Mouse (Mus musculus) CH12.LX (cell line): ENCODE results near the gene Sod2. TPM values are rescaled to one million over a fixed set of nuclear protein-coding genes. Genes with fewer than 3 reads are reported as not detected.
"Not testable (repeated sequence)": the region's sequence is repeated elsewhere in the genome, so short reads cannot be mapped to it uniquely, and the experiment has no call there.

Source experiments
- DNase-seq: peaks from one replicate; pipeline ENCODE4 v3.0.0-alpha.2; 2013; ENCODE audit errors: extremely low read depth
- H3K27ac ChIP-seq: 2 replicates; pipeline ENCODE4 v1.5.1; 2012; ENCODE audit warnings: low read depth, mild to moderate bottlenecking, control low read depth, moderate library complexity; ENCODE audit not compliant: insufficient read depth
- H3K27me3 ChIP-seq: replicated peaks from 2 replicates; pipeline ENCODE3; 2012; ENCODE audit warnings: inconsistent platforms
- H3K36me3 ChIP-seq, 2 experiments: replicated peaks in 1 of 2; 2 replicates each; pipeline versions ENCODE3 to v1.6.1; 2012; ENCODE audit warnings: inconsistent platforms in 1 of 2, low read length in 1 of 2, mild to moderate bottlenecking in 1 of 2, mixed read lengths in 1 of 2, moderate library complexity in 1 of 2; ENCODE audit not compliant: control insufficient read depth in 1 of 2, insufficient read depth in 1 of 2
- H3K4me1 ChIP-seq, 2 experiments: 2 replicates each; pipeline ENCODE4 v1.6.1; 2012; ENCODE audit warnings: inconsistent platforms in 1 of 2, moderate library complexity in 1 of 2; ENCODE audit not compliant: insufficient read depth in 2 of 2, control insufficient read depth in 1 of 2
- H3K4me2 ChIP-seq: 2 replicates; pipeline ENCODE4 v1.6.1; 2012; ENCODE audit warnings: low read depth, mild to moderate bottlenecking, control low read depth; ENCODE audit not compliant: poor library complexity, insufficient read depth, severe bottlenecking
- H3K4me3 ChIP-seq, 3 experiments: fragments of 150-350 bp in 1 of 3; sonication (generic) in 1 of 3; replicated peaks in 1 of 3; 2 replicates each; pipeline versions ENCODE3 to v1.5.1; 2011 to 2012; ENCODE audit warnings: low read depth in 2 of 3, low read length in 2 of 3, mild to moderate bottlenecking in 2 of 3, moderate library complexity in 2 of 3, control low read depth in 1 of 3, improper control_type of control experiment in 1 of 3, inconsistent platforms in 1 of 3, mixed read lengths in 1 of 3; ENCODE audit not compliant: poor library complexity in 1 of 3
- H3K79me2 ChIP-seq: replicated peaks from 2 replicates; pipeline ENCODE4 v1.6.1; 2012; ENCODE audit warnings: mild to moderate bottlenecking, moderate library complexity; ENCODE audit not compliant: control insufficient read depth, poor library complexity, insufficient read depth, severe bottlenecking; ENCODE audit errors: extremely low read depth
- H3K9ac ChIP-seq: 2 replicates; pipeline ENCODE4 v1.6.1; 2012; ENCODE audit warnings: low read depth, mild to moderate bottlenecking, control low read depth, moderate library complexity; ENCODE audit not compliant: insufficient read depth
- H3K9me3 ChIP-seq: replicated peaks from 2 replicates; pipeline ENCODE3; 2012; ENCODE audit warnings: low read length, inconsistent platforms, mixed read lengths
- CHD1 ChIP-seq: IDR thresholded peaks from 2 replicates; pipeline ENCODE4 v1.6.1; 2012; ENCODE audit warnings: low read depth, low read length, improper control_type of control experiment, inconsistent platforms
- CTCF ChIP-seq, 2 experiments: IDR thresholded peaks in 1 of 2; conservative IDR thresholded peaks in 1 of 2; 2 replicates each; pipeline ENCODE4 v1.5.1; 2011 to 2012; ENCODE audit warnings: low read depth in 2 of 2, low read length in 2 of 2, improper control_type of control experiment in 1 of 2, inconsistent platforms in 1 of 2, mild to moderate bottlenecking in 1 of 2, moderate library complexity in 1 of 2
- ELF1 ChIP-seq: IDR thresholded peaks from 2 replicates; pipeline ENCODE4 v1.6.1; 2014; ENCODE audit warnings: low read depth, mild to moderate bottlenecking, inconsistent platforms, low read length, improper control_type of control experiment
- EP300 ChIP-seq: IDR thresholded peaks from 2 replicates; pipeline ENCODE4 v1.6.1; 2011; ENCODE audit warnings: low read length, improper control_type of control experiment
- ETS1 ChIP-seq: conservative IDR thresholded peaks from 2 replicates; pipeline ENCODE4 v1.6.1; 2012; ENCODE audit warnings: low read depth, mild to moderate bottlenecking, inconsistent platforms, low read length, improper control_type of control experiment, moderate library complexity
- GABPA ChIP-seq: IDR thresholded peaks from 2 replicates; pipeline ENCODE4 v1.6.1; 2012; ENCODE audit warnings: low read depth, low read length, improper control_type of control experiment, inconsistent platforms; ENCODE audit not compliant: insufficient replicate concordance
- JUND ChIP-seq: conservative IDR thresholded peaks from 2 replicates; pipeline ENCODE4 v1.6.1; 2011; ENCODE audit warnings: low read depth, low read length, improper control_type of control experiment
- KAT2A ChIP-seq: IDR thresholded peaks from 2 replicates; pipeline ENCODE4 v1.6.1; 2012; ENCODE audit warnings: low read length, improper control_type of control experiment, inconsistent platforms; ENCODE audit not compliant: insufficient replicate concordance
- MEF2A ChIP-seq: IDR thresholded peaks from 2 replicates; pipeline ENCODE4 v1.6.1; 2014; ENCODE audit warnings: low read depth, mild to moderate bottlenecking, inconsistent platforms, low read length, improper control_type of control experiment, borderline replicate concordance
- MXI1 ChIP-seq: IDR thresholded peaks from 2 replicates; pipeline ENCODE4 v1.6.1; 2011; ENCODE audit warnings: mild to moderate bottlenecking, low read depth, low read length, improper control_type of control experiment
- NELFE ChIP-seq: IDR thresholded peaks from 2 replicates; pipeline ENCODE4 v1.6.1; 2011; ENCODE audit warnings: low read depth, low read length, improper control_type of control experiment
- NRF1 ChIP-seq: IDR thresholded peaks from 2 replicates; pipeline ENCODE4 v1.6.1; 2014; ENCODE audit warnings: low read depth, mild to moderate bottlenecking, inconsistent platforms, low read length, improper control_type of control experiment, moderate library complexity
- POLR2AphosphoS2 ChIP-seq: IDR thresholded peaks from 2 replicates; pipeline ENCODE4 v1.6.1; 2011; ENCODE audit warnings: low read depth, low read length, improper control_type of control experiment
- RAD21 ChIP-seq: IDR thresholded peaks from 2 replicates; pipeline ENCODE4 v1.6.1; 2011; ENCODE audit warnings: low read depth, mild to moderate bottlenecking, low read length, improper control_type of control experiment, moderate library complexity
- SIN3A ChIP-seq: IDR thresholded peaks from 2 replicates; pipeline ENCODE4 v1.6.1; 2012; ENCODE audit warnings: low read length, improper control_type of control experiment, inconsistent platforms
- SMC3 ChIP-seq: IDR thresholded peaks from 2 replicates; pipeline ENCODE4 v1.6.1; 2011; ENCODE audit warnings: low read depth, low read length, improper control_type of control experiment
- TBP ChIP-seq: conservative IDR thresholded peaks from 2 replicates; pipeline ENCODE4 v1.6.1; 2011; ENCODE audit warnings: low read depth, low read length, improper control_type of control experiment
- TCF12 ChIP-seq: IDR thresholded peaks from 2 replicates; pipeline ENCODE4 v1.6.1; 2014; ENCODE audit warnings: low read depth, mild to moderate bottlenecking, inconsistent platforms, low read length, improper control_type of control experiment
- ZC3H11A ChIP-seq: IDR thresholded peaks from 2 replicates; pipeline ENCODE4 v1.6.1; 2012; ENCODE audit warnings: low read depth, mild to moderate bottlenecking, inconsistent platforms, low read length, improper control_type of control experiment
- ZMIZ1 ChIP-seq: IDR thresholded peaks from 2 replicates; pipeline ENCODE4 v1.6.1; 2012; ENCODE audit warnings: low read depth, mild to moderate bottlenecking, inconsistent platforms, low read length, improper control_type of control experiment
- ZNF384 ChIP-seq: IDR thresholded peaks from 2 replicates; pipeline ENCODE4 v1.6.1; 2012; ENCODE audit warnings: low read depth, low read length, improper control_type of control experiment, inconsistent platforms
- dilution Hi-C: fragments of 300-500 bp; cut with MboI; formaldehyde crosslinking; loops from 2 replicates; pipeline ENCODE4 v1.14.3; 2020; ENCODE audit warnings: low sequenced_read_pairs; ENCODE audit not compliant: extremely low pct_unique_long_range_greater_than_20kb, extremely low pct_ligation_motif_present
- in situ Hi-C: fragments of 300-500 bp; cut with MboI; formaldehyde crosslinking; loops from 3 replicates; pipeline ENCODE4 v1.14.3; 2019; ENCODE audit warnings: low sequenced_read_pairs, low pct_ligation_motif_present, low pct_unique_long_range_greater_than_20kb, mixed read lengths
- polyA plus RNA-seq: library from polyadenylated mRNA; unstranded; fragments of >175 nt; gene quantifications from 2 replicates; pipeline ENCODE4 v1.2.1, GENCODE M21; 2012; ENCODE audit warnings: low read depth; ENCODE audit not compliant: insufficient read length
- total RNA-seq, 2 experiments: library from RNA; depleted of rRNA; stranded (reverse); fragments of 300-350 nt in 1 of 2; fragments of >200 nt in 1 of 2; gene quantifications; 2 replicates each; pipeline ENCODE4 v1.2.3; 2012 to 2014

Gene Sod2
- total and polyA plus RNA-seq, 3 experiments = 75.6 to 103 (median 89.2) TPM

- TF ChIP-seq TCF12 = no peak
- TF ChIP-seq CHD1 = no peak
- TF ChIP-seq NRF1 = no peak
- no peak for TF ChIP-seq POLR2AphosphoS2
Measured at GRCm38 (mm10) chr17:13009887-13010286, 3.2 kb downstream of the Sod2 start (continued).

DNA sequence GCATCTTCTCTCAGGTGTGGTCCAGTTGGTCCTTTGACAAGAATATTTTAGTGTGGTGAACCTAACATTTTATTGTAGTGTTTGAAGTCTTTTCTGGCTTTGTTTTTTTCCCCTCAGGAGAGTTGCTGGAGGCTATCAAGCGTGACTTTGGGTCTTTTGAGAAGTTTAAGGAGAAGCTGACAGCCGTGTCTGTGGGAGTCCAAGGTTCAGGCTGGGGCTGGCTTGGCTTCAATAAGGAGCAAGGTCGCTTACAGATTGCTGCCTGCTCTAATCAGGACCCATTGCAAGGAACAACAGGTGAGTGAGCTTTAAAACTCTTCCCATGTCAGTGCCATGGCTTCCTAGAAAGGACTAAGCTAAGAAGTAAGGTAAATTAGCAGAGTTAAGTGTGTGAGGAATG is 6.7 kb downstream of the Sod2 start:
- in situ Hi-C loops = no loop called here

DNA sequence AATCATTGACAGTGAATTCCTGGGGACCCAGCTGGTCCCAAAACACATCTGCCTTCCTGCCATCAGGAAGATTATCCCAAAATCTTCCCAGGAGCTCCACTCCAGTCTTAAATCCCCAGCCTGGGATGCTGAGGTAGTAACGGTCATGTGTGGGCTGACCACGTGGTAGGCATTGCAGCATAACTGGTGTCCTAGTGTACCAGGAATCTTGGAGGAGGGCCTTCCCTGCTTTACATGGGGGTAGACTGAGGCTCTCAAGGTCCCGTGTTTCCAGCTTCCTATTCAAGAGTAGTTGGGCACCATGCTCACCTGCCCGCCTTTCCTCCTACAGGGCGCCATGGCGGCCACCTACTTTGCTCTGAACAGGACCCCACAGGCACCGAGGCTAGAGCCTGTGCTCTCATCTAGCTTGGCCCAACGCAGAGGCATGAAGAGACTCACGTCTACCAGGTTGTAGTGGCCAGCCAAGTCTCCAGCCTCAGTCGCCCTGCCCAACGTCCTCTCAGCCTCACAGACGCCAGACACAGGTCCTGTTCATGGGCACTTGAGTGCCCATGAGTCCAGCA is 30.1 kb downstream of the Sod2 start:
- DNase-seq, H3K79me2 ChIP-seq, H3K27me3 ChIP-seq, H3K4me2 ChIP-seq, H3K9me3 ChIP-seq, H3K27ac ChIP-seq, H3K36me3 ChIP-seq, H3K4me3 ChIP-seq, dilution Hi-C loops, H3K4me1 ChIP-seq, H3K9ac ChIP-seq, in situ Hi-C loops: not testable (repeated sequence)

More for the DNA sequence above, 6.7 kb downstream of the Sod2 start:
- H3K27me3 ChIP-seq = no peaks in the 10 kb centered on the region
- H3K36me3 ChIP-seq = peaks cover 20 to 50% of the 10 kb centered on the region in 2 experiments
- H3K9ac ChIP-seq = no peak overlapping the region
- no peak for DNase-seq
- H3K79me2 ChIP-seq = no peaks in the 10 kb centered on the region; the same call in 1 of the 2 replicates
- TF ChIP-seq MEF2A (no peak), ZNF384 (no peak), EP300 (no peak), NRF1 (no peak), NELFE (no peak), ETS1 (no peak), GABPA (no peak), JUND (no peak), RAD21 (no peak), SMC3 (no peak), ZMIZ1 (no peak), MXI1 (no peak), SIN3A (no peak), CTCF (conservative IDR thresholded peaks at IDR 0.05 in 1 of 2, IDR thresholded peaks at IDR 0.05 in 1 of 2; ENCODE audit: low read depth in 2 of 2, low read length in 2 of 2) (no peak), TCF12 (no peak), POLR2AphosphoS2 (no peak), ELF1 (no peak), TBP (no peak), KAT2A (no peak), ZC3H11A (no peak)
- H3K4me3 ChIP-seq = no peak overlapping the region
- H3K4me1 ChIP-seq = peaks cover 0 to 6% of the 10 kb centered on the region in 2 experiments; a peak in 1 of 4 replicates
- dilution Hi-C loops = no loop called here
- no peak overlapping the region for H3K27ac ChIP-seq
- H3K9me3 ChIP-seq = no peaks in the 10 kb centered on the region
- H3K4me2 ChIP-seq = no peak overlapping the region
